Mouse (Mus musculus): ENCODE data around the gene Lrp5. TPM values are rescaled to one million over a fixed set of nuclear protein-coding genes. Genes with fewer than 3 reads are reported as not detected.

The Lrp5 gene
- polyA plus RNA-seq, 1 experiment from 2014 or later = 3.6 TPM

- Histone ChIP-seq H3K9me3 (ENCODE audit: low read length) (no peaks in the 10 kb centered on the region), H3K4me1 (ENCODE audit: insufficient read depth) (no peaks in the 10 kb centered on the region), H3K36me3 (replicated peaks; ENCODE audit: insufficient read depth, low read length) (peaks cover 56% of the 10 kb centered on the region), H3K4me3 (ENCODE audit: low read depth, low read length) (no peak overlapping the region), H3K4me2 (ENCODE audit: low read depth, low read length) (no peak overlapping the region), H3K27me3 (ENCODE audit: insufficient read depth, low read length) (no peaks in the 10 kb centered on the region), H3K9ac (replicated peaks) (no peak overlapping the region), H3K27ac (ENCODE audit: low read depth) (no peak overlapping the region)
- no peak for TF ChIP-seq EP300 (IDR thresholded peaks at IDR 0.05; ENCODE audit: low read depth)
- peak; percentile 79 for TF ChIP-seq CTCF (IDR thresholded peaks at IDR 0.05; ENCODE audit: low read depth)
- 68% methylated on average over 5 of the region's 5 CpGs for WGBS (ENCODE audit: insufficient replicate concordance)
- ATAC-seq = peak; percentile 58; the same call in 1 of the 2 replicates
- peak; percentile 74 for DNase-seq
These were observed 62.5 kb downstream of the Lrp5 start for GRCm38 (mm10) chr19:3623824-3624223.

GRCm38 (mm10) chr19:3623294-3623693 lies 63.1 kb downstream of the Lrp5 start:
- 87% methylated on average over 4 of the region's 4 CpGs for WGBS (ENCODE audit: insufficient replicate concordance)
- no peak overlapping the region for H3K4me2 ChIP-seq (ENCODE audit: low read depth, low read length)
- no peak overlapping the region for H3K4me3 ChIP-seq (ENCODE audit: low read depth, low read length)
- no peaks in the 10 kb centered on the region for H3K27me3 ChIP-seq (ENCODE audit: insufficient read depth, low read length)
- H3K27ac ChIP-seq (ENCODE audit: low read depth) = no peak overlapping the region
- no peak for DNase-seq
- peaks cover 57% of the 10 kb centered on the region for H3K36me3 ChIP-seq (replicated peaks; ENCODE audit: insufficient read depth, low read length)
- ATAC-seq = no peak
- no peaks in the 10 kb centered on the region for H3K4me1 ChIP-seq (ENCODE audit: insufficient read depth)
- H3K9me3 ChIP-seq (ENCODE audit: low read length) = no peaks in the 10 kb centered on the region
- TF ChIP-seq CTCF (IDR thresholded peaks at IDR 0.05; ENCODE audit: low read depth) = no peak
- no peak overlapping the region for H3K9ac ChIP-seq (replicated peaks)

- Histone ChIP-seq H3K9ac (replicated peaks) (no peak overlapping the region), H3K27ac (ENCODE audit: low read depth) (no peak overlapping the region), H3K36me3 (replicated peaks; ENCODE audit: insufficient read depth, low read length) (peaks cover 52% of the 10 kb centered on the region), H3K9me3 (ENCODE audit: low read length) (no peaks in the 10 kb centered on the region), H3K4me2 (ENCODE audit: low read depth, low read length) (no peak overlapping the region), H3K4me1 (ENCODE audit: insufficient read depth) (no peaks in the 10 kb centered on the region), H3K4me3 (ENCODE audit: low read depth, low read length) (no peak overlapping the region), H3K27me3 (ENCODE audit: insufficient read depth, low read length) (no peaks in the 10 kb centered on the region)
- DNase-seq (no peak), ATAC-seq (no peak)
- WGBS (ENCODE audit: insufficient replicate concordance) = 89% methylated on average over 10 of the region's 10 CpGs
- TF ChIP-seq CTCF (IDR thresholded peaks at IDR 0.05; ENCODE audit: low read depth) (no peak), EP300 (IDR thresholded peaks at IDR 0.05; ENCODE audit: low read depth) (no peak)
These were observed 65.5 kb downstream of the Lrp5 start for GRCm38 (mm10) chr19:3620871-3621270.

- ATAC-seq = no peak
- no peak for DNase-seq
- H3K9me3 ChIP-seq (ENCODE audit: low read length) = no peaks in the 10 kb centered on the region
These were observed 67.0 kb downstream of the Lrp5 start for GRCm38 (mm10) chr19:3619359-3619758.

GRCm38 (mm10) chr19:3613991-3614390 lies 72.4 kb downstream of the Lrp5 start:
- Histone ChIP-seq H3K36me3 (replicated peaks; ENCODE audit: insufficient read depth, low read length) (peaks cover 64% of the 10 kb centered on the region), H3K4me3 (ENCODE audit: low read depth, low read length) (no peak overlapping the region), H3K4me1 (ENCODE audit: insufficient read depth) (no peaks in the 10 kb centered on the region; the same call in 1 of the 2 replicates), H3K9me3 (ENCODE audit: low read length) (no peaks in the 10 kb centered on the region), H3K27me3 (ENCODE audit: insufficient read depth, low read length) (no peaks in the 10 kb centered on the region), H3K4me2 (ENCODE audit: low read depth, low read length) (no peak overlapping the region), H3K27ac (ENCODE audit: low read depth) (no peak overlapping the region), H3K9ac (replicated peaks) (no peak overlapping the region)
- ATAC-seq (peak; percentile 26; the same call in 1 of the 2 replicates), DNase-seq (no peak)
- 79% methylated on average over 10 of the region's 10 CpGs for WGBS (ENCODE audit: insufficient replicate concordance)
- TF ChIP-seq CTCF (IDR thresholded peaks at IDR 0.05; ENCODE audit: low read depth) = no peak
- no peak for TF ChIP-seq EP300 (IDR thresholded peaks at IDR 0.05; ENCODE audit: low read depth)

More at GRCm38 (mm10) chr19:3619359-3619758, 67.0 kb downstream of the Lrp5 start:
- Histone ChIP-seq H3K27ac (ENCODE audit: low read depth) (no peak overlapping the region), H3K9ac (replicated peaks) (no peak overlapping the region), H3K4me1 (ENCODE audit: insufficient read depth) (no peaks in the 10 kb centered on the region), H3K27me3 (ENCODE audit: insufficient read depth, low read length) (no peaks in the 10 kb centered on the region), H3K4me2 (ENCODE audit: low read depth, low read length) (no peak overlapping the region), H3K36me3 (replicated peaks; ENCODE audit: insufficient read depth, low read length) (peaks cover 67% of the 10 kb centered on the region), H3K4me3 (ENCODE audit: low read depth, low read length) (no peak overlapping the region)
- peak; percentile 59 for TF ChIP-seq CTCF (IDR thresholded peaks at IDR 0.05; ENCODE audit: low read depth)
- TF ChIP-seq EP300 (IDR thresholded peaks at IDR 0.05; ENCODE audit: low read depth) = no peak
- WGBS (ENCODE audit: insufficient replicate concordance) = 76% methylated on average over 2 of the region's 2 CpGs

GRCm38 (mm10) chr19:3612534-3613273 lies 73.7 kb downstream of the Lrp5 start:
- H3K4me3 ChIP-seq (ENCODE audit: low read depth, low read length) = no peak overlapping the region
- TF ChIP-seq CTCF (IDR thresholded peaks at IDR 0.05; ENCODE audit: low read depth) (no peak), EP300 (IDR thresholded peaks at IDR 0.05; ENCODE audit: low read depth) (no peak)
- no peak overlapping the region for H3K4me2 ChIP-seq (ENCODE audit: low read depth, low read length)
- H3K4me1 ChIP-seq (ENCODE audit: insufficient read depth) = no peaks in the 10 kb centered on the region; the same call in 1 of the 2 replicates
- WGBS (ENCODE audit: insufficient replicate concordance) = 62% methylated on average over 4 of the region's 4 CpGs
- H3K9ac ChIP-seq (replicated peaks) = no peak overlapping the region
- no peak overlapping the region for H3K27ac ChIP-seq (ENCODE audit: low read depth)
- H3K9me3 ChIP-seq (ENCODE audit: low read length) = no peaks in the 10 kb centered on the region
- ATAC-seq (peak; percentile 82), DNase-seq (no peak)
- no peaks in the 10 kb centered on the region for H3K27me3 ChIP-seq (ENCODE audit: insufficient read depth, low read length)
- peaks cover 59% of the 10 kb centered on the region for H3K36me3 ChIP-seq (replicated peaks; ENCODE audit: insufficient read depth, low read length)
